Mouse (Mus musculus): ENCODE measurements at regions not wholly inside any gene's neighbourhood (a gene's known extent, or its start where the extent isn't known, plus 50 kb on each side); places are given as distances from the start of the nearest gene placed in this dataset.

DNA sequence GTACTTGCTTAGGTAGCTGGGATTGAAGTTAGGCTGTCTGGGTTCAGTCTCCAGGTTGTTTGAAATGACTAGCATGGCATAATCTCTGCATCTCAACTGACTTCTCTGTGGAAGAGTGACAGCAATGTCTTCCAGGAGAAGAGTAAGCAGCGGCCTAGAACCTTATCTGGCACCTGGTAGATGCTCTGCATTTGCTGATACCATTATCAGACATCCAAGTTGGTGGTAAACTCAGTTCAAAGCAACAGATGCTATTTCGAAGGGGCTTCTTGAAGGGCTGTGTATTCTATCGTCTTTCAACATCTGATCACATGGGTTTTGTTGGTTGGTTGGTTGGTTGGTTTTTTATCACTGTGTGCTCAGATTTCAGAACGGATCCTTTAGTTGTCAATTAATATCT, 424.7 kb upstream of the Adgrl2 start:
- CTCF ChIA-PET, result no interaction called here

DNA sequence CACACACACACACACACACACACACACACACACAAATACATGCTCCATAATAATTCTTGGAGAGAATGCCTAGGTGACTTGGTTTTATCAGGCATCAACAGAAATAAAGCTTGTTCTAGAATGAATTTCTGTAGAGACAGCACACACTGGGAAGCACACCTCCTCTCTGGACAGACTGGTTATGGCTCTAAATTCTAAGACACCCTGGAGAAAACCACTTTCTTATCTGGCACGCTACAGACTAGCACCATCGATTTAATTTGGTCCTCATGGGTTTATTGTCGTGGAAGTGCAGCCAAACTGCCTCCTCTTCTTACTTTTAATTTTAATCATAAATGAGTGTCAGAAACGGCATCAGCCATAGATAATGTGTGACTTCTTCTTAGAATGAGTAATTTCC, 422.8 kb upstream of the Adgrl2 start:
- CTCF ChIA-PET, result no interaction called here

DNA sequence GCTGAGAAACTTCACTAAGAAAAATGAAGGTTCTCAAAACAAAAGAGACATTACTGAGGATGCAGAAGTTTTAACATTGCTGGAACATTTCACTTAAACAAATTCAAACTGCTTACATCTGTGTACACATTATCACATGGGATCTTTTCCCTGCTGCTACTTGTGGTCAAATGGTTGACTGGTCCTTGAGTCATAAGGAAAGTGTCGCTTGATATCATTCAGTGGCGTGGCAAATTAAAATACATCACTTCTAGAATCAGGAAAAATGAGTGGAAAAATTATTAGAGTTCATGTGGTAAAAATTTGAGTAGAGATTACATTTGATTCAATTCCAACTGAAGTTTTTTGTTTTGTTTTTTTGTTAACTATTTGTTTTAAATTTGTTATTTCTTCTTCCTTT, 420.2 kb upstream of the Adgrl2 start:
- CTCF ChIA-PET, result no interaction called here

DNA sequence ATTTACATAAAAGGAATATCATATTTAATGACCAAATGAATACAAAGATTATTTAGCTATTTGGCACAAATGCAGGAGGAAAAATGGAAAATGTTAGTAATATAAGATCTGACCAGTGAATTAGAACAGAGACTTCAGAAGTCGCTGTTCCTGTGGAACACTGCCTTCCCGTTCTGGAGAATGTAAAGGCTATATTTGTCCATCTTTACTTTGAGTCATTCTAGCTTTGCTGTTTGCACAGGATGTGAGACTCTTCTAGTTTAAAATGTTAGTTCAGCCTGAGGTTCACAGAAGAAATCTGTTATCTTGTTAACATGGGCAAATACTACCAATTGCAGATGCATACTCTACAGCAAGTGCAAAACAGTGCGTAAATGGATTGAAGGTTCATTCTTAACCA, 418.5 kb upstream of the Adgrl2 start:
- CTCF ChIA-PET, result interaction anchor here (0.6 kb wide), 1 partner anchor 778 kb away, joined by 3 read pairs; no protein-coding TSS in a partner anchor

DNA sequence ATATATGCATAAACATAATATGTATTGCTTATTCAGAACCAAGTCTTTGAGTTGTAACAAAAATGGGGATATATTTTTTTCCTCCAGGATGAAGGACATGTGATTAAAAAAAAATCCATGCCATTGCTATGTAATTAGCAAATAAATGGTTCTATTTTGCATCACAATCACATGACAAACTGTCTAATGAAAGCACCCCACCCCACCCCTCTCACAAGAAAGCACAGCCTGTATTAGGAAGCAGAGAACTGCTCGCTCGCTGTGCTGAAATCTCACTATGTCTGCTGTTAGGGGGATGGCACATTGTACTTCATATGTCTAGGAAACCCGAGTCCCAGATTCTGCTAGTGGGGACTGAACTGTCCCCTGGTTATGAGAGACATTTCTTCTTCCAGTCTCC, 415.5 kb upstream of the Adgrl2 start:
- CTCF ChIA-PET, result no interaction called here

DNA sequence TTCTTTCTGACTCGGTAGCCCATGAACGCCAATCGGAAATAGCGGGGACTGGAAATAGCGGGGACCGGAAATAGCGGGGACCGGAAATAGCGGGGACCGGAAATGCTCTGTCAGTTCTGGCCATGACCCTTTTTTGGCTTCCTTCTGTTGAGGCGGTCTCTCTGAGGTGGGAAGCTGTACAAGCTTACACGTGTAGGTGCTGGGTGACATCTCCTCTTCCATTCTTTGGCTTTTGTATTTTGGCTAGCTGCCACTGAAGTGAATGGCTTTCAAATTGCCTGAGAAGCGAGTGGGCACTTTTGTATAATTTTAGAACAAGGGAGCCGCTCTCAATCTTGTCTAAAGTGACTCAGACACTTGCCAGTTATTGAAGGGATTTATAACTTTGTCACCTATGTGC, 414.3 kb upstream of the Adgrl2 start:
- CTCF ChIA-PET, result no interaction called here

DNA sequence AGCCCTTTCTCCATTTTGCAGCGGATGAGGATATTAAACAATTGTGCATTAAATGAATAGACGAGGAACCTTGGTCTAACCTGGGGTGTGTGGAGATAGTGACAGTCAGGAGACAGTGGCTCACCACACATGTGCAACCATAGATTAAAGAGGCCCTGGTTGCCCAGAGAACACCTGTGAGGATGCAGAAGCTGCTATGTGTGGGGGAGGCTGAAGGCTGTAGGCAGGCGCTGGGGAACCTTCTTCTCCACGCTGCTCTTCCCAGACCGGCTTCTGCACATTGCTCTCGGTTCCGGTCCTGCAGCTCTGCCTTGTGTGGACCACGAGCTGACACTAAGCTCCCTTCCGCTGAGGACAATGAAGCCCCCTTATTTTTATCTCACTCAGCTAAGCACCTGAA, 412.1 kb upstream of the Adgrl2 start:
- CTCF ChIA-PET, result no interaction called here

DNA sequence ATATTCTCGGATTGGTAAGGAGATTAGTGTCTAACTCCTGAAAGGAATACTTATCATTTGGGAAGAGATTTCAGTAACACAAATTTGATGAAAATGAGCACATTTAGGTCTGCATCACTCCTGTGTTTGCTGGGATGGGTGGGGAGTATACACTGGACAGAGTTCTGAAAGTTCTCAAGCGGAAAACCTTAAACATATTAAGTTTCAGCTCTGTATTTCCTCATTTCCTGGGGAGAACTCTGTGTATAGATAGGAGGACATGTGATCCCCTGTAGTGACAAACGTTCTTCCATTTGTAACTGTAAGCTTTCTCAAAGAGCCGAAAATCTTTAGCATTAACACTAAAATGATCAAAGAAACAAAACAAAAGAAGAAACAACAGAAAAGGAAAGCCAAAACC, 404.7 kb upstream of the Adgrl2 start:
- CTCF ChIA-PET, result no interaction called here

DNA sequence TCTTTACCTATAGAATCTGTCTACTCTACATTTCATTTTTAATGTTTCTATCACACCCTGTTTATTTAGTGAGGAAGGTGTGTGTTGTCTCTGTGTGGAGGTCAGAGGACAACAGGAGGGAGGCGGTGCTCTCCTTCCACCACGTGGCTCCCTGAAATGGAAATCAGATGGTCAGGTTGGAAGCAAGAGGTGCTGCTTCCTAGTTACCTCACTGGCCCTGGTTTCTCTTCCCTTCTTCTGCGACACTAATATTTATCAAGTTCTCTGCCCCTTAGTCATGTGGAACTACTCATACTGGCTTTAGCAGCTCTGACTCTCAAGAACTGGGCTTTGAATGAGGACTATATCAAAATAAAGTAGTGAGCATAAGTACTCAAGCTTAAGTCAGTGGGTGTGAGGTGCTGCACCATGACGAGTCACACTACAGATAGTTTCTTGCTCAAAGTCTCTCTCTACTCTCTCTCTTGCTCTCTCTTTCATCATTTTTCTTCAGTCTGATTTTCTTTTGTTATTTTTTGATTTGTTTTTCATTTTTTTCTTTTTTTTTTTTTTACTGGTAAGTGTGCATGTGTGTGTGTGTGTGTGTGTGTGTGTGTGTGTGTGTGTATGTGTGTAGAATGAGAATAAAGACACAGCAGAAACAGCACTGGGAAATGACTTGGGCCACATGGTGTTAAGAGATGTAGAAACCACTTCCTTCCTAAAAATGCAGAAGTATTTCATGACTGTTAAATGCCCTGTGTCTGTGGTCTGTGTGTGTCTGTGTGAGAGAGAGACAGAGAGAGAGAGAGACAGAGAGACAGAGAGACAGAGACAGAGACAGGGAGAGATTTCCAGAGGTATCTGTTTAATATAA, 403.2 kb upstream of the Adgrl2 start:
- CTCF ChIA-PET, result no interaction called here

DNA sequence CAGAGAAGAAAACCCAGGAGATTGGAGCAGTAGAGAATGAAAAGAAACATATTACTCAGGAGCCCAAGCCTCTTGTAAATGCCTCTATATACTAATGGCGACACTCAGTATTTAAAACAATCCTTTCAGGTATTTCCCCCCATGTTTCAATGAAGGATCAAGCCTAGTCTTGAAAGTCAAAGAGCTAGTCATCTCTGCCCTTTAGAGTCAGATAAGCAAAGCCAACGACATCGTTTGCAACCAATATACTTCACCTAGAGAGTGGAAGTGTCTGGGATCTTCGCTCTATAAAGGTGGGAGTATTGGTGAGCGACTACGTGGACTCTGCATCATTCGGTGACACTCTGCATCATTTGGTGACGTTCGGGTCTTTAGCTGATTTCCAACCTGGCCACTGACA, 401.8 kb upstream of the Adgrl2 start:
- CTCF ChIA-PET, result no interaction called here

DNA sequence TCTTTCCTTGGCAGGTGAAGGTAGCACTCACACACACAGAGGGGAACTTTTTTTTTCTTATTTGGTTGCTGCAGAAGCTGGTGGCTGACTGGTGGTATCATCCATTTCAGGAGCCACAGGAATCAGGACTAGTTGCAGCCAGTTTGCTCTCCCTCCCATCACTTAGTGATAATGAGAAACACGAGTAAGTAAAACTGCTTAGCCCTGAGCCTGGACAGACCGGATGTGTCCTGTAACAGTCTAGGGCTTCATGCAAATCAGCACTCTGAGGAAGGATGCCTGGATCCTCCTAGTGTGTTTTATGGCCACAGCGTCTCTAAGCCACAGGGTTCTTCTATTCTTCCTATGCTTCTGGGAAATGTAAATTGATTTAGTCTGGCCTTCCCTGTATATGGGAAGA, 397.2 kb upstream of the Adgrl2 start:
- CTCF ChIA-PET, result no interaction called here

DNA sequence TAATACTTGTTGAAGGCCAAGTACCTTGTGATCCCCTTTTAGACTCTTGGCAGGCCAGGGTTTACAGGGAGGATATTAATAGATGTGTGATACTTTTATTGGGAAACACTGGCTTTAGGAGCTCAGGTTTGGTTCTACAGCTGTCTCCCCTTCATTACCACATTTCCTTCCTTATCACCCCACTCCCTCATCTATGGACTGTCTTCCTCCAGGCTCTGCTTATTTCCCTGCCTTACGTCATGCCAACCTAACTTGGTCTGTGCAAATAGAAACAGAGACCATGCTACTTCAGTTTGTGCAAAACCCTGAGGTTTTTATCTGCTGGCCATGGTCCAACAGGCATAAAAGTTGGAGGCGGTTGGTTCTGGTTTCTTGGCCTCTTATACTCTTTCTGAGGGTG, 395.7 kb upstream of the Adgrl2 start:
- CTCF ChIA-PET, result no interaction called here

DNA sequence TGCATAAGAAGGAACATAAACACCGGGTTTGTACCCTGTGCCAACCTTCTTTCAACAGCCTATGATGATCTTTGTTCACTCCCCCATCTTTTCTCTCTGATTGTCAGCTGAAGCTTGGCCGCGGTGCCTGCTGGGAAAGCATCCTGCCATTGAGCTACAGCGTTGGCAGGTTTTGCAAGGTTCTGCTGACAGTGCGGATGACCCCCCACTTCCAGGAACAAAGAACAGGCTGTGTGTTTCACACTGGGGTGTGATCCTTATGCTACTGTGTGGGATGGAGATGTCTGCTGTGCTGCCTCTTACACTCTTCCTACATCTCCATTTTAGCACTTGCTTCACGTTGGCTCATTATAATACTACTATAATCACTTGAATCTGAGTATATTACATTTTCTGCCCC, 395.0 kb upstream of the Adgrl2 start:
- CTCF ChIA-PET, result no interaction called here

DNA sequence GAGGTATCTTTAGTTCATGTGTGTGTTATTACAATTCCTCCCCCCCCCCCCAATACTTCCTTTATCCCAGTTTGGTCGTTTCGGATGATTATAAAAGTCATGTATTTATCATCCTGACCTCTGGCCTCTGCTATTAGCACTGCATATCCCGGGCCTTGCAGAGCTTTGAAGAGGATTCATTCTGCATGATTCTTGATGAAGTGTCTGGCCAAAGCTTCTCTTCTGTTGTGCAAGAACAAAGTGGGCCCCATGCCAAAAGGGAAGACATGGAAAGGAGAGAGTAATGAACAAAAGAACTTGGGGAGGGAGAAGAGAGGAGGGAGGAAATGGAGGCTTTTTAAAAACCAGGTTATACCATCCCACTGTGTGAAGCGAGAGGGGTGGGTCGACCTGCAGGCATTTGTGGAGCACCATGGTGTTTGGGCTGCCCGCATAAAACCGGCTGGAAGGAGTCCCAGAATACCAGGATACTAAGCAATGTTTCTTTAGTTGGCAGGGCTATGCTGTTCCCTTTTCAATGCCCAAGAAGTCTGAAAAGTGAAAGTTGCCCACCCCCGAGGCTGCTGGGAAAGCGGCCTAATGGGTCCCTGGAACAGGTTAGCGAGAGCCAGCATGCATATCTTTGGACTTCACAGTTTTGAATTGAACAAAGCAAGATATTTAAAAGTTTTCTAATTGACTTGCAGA, 391.3 kb upstream of the Adgrl2 start:
- CTCF ChIA-PET, result no interaction called here

DNA sequence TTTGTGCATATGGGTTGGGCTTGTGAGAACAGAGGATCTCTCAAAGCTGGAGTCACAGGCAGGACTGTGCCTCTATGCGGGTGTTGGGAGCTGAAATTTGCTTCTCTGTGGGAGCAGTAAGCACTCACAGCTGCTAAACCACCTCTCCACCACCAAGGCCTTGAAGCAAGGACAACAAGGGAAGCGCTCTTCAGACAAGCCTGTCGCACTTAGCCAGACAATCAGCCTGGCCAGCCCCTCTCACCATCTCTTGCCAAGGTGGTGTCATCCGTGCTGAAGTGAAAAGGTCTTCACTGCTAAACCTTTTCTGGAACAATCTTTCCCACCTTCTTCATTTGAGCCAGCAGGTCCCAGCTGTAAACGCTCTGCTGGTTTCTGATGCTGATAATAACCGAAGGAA, 390.7 kb upstream of the Adgrl2 start:
- CTCF ChIA-PET, result interaction anchor here (0.7 kb wide), 1 partner anchor 69 kb away, joined by 3 read pairs; no protein-coding TSS in a partner anchor

DNA sequence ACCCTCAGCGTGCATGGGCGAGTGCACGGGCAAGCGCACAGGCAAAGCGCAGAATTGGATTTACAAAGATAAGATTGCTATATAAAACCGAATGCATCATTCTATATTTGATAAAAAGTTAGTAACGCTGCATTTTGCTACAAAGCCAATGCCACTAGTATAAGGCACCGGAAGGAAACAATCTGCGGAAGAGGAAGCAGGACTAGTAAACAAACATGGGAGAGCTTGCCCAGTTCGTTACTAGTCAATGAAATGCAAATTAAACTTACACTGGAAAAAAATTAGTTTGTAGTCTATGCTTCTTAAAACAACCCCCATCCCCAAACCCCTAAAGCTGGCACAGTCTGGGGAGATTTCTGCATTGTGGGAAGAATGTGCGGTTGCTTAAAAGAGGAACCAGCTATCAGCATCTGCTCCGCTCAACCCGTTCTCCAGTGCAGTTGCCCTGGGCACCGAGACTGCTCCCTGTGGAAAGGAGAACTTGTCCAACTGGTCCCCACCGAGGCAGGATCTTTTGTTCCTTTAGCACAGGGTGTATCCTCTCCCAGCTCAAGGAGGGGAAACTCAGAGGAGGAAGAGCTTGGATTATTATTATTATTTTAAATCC, 389.6 kb upstream of the Adgrl2 start:
- CTCF ChIA-PET, result no interaction called here

DNA sequence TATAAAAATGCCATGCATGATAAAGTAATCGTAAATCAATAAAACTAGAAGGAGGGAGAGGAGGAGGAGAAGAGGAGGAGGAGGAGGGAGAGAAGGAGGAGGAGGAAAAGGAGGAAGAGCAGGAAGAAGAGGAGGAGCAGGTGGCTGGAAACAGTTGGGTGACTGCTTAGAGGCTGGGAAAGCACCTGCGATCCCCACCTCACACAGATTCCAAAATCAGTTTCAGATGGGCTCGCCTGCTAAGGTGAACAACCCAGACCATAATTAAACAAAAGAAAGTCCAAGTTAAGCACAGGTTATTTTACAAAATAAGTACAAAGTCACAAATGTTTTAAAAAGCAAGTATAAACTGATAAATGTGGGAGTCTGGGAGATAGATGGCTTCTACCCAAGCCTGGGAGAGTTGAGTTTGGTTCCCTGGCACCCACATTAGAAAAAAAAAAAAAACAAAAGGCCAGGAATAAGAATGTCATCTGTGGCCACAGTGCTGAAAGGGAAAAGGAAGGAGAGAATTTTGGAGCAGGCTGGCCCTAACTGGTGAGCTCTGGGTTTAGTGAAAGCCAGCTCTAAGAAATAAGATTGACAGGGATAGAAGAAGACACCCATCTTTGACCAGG, 389.0 kb upstream of the Adgrl2 start:
- CTCF ChIA-PET, result no interaction called here

DNA sequence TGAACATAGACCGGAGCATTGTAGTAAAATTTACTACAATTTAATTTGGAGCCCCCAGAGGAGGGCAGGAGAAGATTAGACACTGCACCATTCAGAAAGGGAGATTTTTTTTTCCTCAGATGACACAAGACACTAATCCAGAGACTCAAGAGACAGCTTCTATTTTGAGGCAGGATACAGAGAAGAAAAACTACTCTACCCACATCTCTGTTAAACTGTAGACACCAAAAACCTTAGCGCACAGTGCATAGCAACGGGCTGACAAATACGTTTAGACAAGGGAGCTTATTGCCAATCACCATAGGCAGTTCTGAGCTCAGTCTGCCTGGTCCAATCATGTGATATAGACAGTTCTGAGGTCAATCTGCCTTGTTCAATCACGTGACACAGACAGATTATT, 381.1 kb upstream of the Adgrl2 start:
- CTCF ChIA-PET, result no interaction called here

DNA sequence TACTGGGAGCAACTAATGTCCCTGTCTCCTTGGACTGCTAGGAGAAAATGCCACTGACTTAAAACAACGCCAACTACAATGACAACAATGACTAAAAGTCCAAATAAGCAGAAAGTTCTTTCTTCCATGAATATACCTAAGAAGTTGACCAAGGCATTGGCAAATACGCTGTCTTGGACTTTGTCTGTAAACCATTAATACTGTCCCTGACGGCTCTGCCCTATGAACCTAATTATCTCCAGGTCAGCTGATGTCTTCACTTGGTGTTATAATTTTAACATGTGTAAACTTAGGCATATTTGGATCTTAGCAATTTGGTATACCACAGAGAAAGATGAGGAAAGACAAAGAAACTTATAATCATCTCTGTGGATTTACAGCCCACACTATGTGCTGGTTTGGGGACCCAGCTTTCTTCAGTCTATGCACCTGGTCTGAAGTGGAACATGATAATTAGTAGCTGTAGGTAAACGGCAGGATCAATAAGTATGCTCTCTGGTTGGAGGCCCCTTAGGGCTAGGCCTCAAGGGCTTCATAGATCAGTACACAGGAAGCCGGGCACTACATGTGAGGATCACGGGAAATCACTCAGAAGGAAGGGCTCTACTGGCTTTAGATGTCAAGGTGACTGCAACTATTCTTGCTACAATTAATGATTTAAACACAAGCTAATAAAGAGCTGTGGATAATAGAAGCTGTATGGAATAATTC, 380.3 kb upstream of the Adgrl2 start:
- CTCF ChIA-PET, result no interaction called here

DNA sequence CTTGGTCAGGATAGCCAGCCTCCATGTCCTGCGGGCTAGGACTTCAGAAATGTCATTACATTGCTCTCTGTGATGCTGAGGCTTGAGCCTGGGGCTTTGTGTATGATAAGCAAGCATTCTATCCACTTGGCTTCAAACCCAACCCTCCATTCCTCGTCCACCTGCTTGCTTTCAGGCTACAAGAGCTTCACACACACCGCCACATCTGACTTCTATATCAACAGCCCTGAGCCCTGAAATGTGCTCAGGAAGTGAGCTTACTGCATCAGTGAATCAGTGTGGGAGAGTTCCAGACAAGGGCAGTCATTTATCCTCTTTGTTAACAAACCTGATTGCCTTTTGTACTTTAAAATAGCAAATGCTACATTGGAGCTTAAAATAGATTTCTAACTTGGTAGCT, 377.5 kb upstream of the Adgrl2 start:
- CTCF ChIA-PET, result no interaction called here

DNA sequence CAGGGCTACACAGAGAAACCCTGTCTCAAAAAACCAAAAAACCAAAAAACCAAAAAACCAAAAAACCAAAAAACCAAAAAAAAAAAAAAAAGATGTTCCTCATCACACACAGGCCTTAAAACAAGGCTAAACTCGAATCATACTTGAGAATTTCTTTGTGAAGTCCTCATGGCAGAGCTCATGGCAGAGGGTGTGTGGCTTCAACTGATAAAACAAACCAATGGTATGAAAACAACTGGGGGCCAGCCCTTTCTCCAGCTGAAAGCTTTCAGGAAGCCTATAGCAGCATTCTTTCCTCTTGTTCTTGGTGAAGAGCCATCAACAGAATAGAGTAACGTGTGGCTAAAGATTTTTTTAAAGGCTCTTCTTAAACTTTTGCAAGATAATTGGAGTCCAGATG, 369.8 kb upstream of the Adgrl2 start:
- CTCF ChIA-PET, result no interaction called here

DNA sequence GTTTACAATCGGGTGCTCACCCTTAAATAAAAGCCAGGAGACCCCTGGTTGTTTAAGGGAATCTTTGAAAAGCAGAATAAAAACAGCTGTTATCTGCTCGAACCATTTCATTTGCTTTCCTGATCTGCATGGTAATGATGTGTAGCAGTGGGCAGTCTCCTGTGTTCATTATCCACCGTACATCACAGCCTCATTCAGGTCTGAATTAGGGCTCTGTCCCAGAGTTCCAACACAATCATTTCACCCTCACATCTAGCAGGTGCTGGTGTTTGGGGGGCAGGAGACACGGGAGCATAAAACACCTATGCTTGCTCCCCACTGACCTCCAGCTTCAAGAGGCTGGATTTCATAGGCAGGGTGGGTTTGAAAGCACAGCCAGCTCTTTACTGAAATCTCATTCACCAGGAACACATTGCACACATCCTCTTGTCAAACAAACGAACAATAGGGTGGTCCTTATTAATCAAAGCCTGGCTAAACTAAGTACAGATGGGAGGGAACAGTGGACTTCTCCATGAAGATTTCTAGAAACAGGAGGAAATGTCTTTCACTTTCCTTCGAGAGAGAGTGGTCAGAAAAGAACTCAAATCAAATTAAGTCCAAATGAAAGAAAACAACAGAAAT, 368.3 kb upstream of the Adgrl2 start:
- CTCF ChIA-PET, result no interaction called here

All from spleen, embryonic (tissue).